Mouse (Mus musculus): ENCODE results near the gene 1810055G02Rik. TPM values are rescaled to one million over a fixed set of nuclear protein-coding genes. Genes with fewer than 3 reads are reported as not detected.

The 1810055G02Rik gene
- total RNA-seq (2023) = 5.7 to 11.1 TPM (median 8.6 TPM) in 4 replicates

GRCm38 (mm10) chr19:3708078-3709012, at the start of gene 1810055G02Rik:
Gene 1810055G02Rik (plus strand): TSS chr19:3708293.

GRCm38 (mm10) chr19:3686215-3686894, 21.7 kb upstream of the 1810055G02Rik start, which contains the start of gene Lrp5:
Gene Lrp5 (minus strand): TSS chr19:3686564.

GRCm38 (mm10) chr19:3767276-3767780, 59.2 kb downstream of the 1810055G02Rik start, which contains the start of gene Kmt5b:
Gene Kmt5b (plus strand): TSS chr19:3767421.

Other genes starting within 250 kb of the 1810055G02Rik start
- gene Ppp6r3, start 132.5 kb upstream of the 1810055G02Rik start, total RNA-seq (2023) = 142 to 162 TPM (median 145 TPM) in 4 replicates
- gene Lrp5, start 21.7 kb upstream of the 1810055G02Rik start, total RNA-seq (2023) = 0.51 to 1.1 TPM (median 0.92 TPM) in 4 replicates
- gene Kmt5b, start 59.1 kb downstream of the 1810055G02Rik start, total RNA-seq (2023) = 119 to 126 TPM (median 122 TPM) in 4 replicates
- 65.0 to 81.7 TPM (median 68.1 TPM) in 4 replicates for gene Chka, start 143.5 kb downstream of the 1810055G02Rik start, total RNA-seq (2023)
- gene Tcirg1, start 198.8 kb downstream of the 1810055G02Rik start, total RNA-seq (2023) = 141 to 154 TPM (median 146 TPM) in 4 replicates
- 73.8 to 87.1 TPM (median 81.3 TPM) in 4 replicates for gene Ndufs8, start 204.5 kb downstream of the 1810055G02Rik start, total RNA-seq (2023)
- gene Aldh3b1, start 221.5 kb downstream of the 1810055G02Rik start, total RNA-seq (2023) = 7.6 to 9.4 TPM (median 8.4 TPM) in 4 replicates
- 533 to 593 TPM (median 563 TPM) in 4 replicates for gene Unc93b1, start 226.9 kb downstream of the 1810055G02Rik start, total RNA-seq (2023)